Mouse (Mus musculus) bone marrow, adult 2 months (tissue): ENCODE measurements around the gene Slc5a10.

Experiments used
- CTCF ChIP-seq: fragments of 200-500 bp; IDR thresholded peaks from 2 replicates; pipeline ENCODE4 v1.5.1; 2011; ENCODE audit warnings: low read length, control low read depth; ENCODE audit not compliant: control insufficient read depth, insufficient read depth
- POLR2A ChIP-seq: fragments of 200-500 bp; IDR thresholded peaks from 2 replicates; pipeline ENCODE4 v1.6.1; 2011; ENCODE audit warnings: low read depth, mild to moderate bottlenecking, control low read depth, low read length, borderline replicate concordance; ENCODE audit not compliant: control insufficient read depth

GRCm38 (mm10) chr11:61686141-61686540 lies 34.5 kb downstream of the Slc5a10 start:
- TF ChIP-seq CTCF (no peak), POLR2A (no peak)
